Mouse (Mus musculus) myocyte (in vitro differentiated cells): ENCODE measurements around the gene Lyrm9.

ENCODE experiments used
- CEBPB ChIP-seq: IDR thresholded peaks from 2 replicates; pipeline ENCODE4 v1.6.1; 2011; ENCODE audit warnings: mild to moderate bottlenecking, moderate library complexity; ENCODE audit not compliant: poor library complexity, insufficient read depth, severe bottlenecking
- E2F4 ChIP-seq: IDR thresholded peaks from one replicate; pipeline ENCODE4 v1.6.1; 2011; ENCODE audit warnings: mild to moderate bottlenecking, control low read depth, moderate library complexity; ENCODE audit not compliant: insufficient read depth
- POLR2AphosphoS2 ChIP-seq: IDR thresholded peaks from one replicate; pipeline ENCODE4 v1.6.1; 2011; ENCODE audit warnings: low read depth, control low read depth; ENCODE audit not compliant: insufficient read length
- TCF3 ChIP-seq: IDR thresholded peaks from one replicate; pipeline ENCODE4 v1.6.1; 2011; ENCODE audit warnings: low read depth, control low read depth; ENCODE audit not compliant: insufficient read length
- USF1 ChIP-seq: IDR thresholded peaks from one replicate; pipeline ENCODE4 v1.6.1; 2011; ENCODE audit warnings: low read depth, mild to moderate bottlenecking, control low read depth, moderate library complexity

DNA sequence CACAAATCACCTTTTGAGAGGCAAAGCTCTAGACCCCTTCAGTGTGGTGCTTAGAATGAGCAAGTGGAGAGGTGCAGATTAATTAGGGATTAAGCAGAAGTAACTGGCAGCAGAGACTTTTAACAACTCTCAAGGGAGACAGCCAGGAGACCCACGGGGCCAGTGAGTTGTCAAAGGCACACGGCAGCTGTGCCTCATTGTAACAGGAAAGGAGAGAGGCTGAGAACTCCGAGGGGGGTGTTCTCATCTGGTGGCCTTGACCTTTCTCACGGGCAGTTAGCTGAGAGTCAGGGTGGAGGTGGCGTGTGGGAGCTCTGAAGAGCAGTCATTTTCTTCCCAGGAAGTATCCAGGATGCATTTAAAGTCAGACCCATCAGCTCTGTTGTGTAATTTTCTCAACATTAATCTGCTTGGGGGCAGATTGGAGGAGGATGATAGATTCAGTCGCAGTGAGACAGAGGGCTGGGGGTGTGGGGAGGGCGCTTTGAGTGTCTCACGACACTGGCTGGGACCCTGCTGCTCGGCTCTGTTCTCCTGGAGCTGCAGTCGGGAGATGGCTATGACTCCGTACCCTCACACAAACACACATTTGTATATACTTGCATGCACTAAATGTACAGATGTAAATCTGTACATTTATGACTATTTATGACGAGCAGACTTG lies 5.9 kb upstream of the Lyrm9 start:
- no peak for TF ChIP-seq E2F4
- no peak for TF ChIP-seq USF1
- TF ChIP-seq TCF3 = no peak
- no peak for TF ChIP-seq POLR2AphosphoS2
- TF ChIP-seq CEBPB = no peak
